Mouse (Mus musculus): Measurements from ENCODE around the gene Gm2a. TPM values are rescaled to one million over a fixed set of nuclear protein-coding genes. Genes with fewer than 3 reads are reported as not detected.
"Not testable (repeated sequence)": the region's sequence is repeated elsewhere in the genome, so short reads cannot be mapped to it uniquely, and the experiment has no call there.

The Gm2a gene
- polyA plus RNA-seq, 1 experiment from 2014 or later = 38.0 TPM

- no peaks in the 10 kb centered on the region for H3K9me3 ChIP-seq (ENCODE audit: low read length)
- H3K36me3 ChIP-seq (ENCODE audit: insufficient read depth, low read length) = no peaks in the 10 kb centered on the region
- no peak overlapping the region for H3K27ac ChIP-seq (ENCODE audit: low read length)
- H3K4me3 ChIP-seq (ENCODE audit: low read length) = no peak overlapping the region
- no peaks in the 10 kb centered on the region for H3K27me3 ChIP-seq (ENCODE audit: insufficient read depth, low read length)
- no peak overlapping the region for H3K9ac ChIP-seq (replicated peaks; ENCODE audit: low read length)
- H3K4me1 ChIP-seq (ENCODE audit: insufficient read depth, low read length) = peaks cover 6% of the 10 kb centered on the region; the same call in 1 of the 2 replicates
- no peak for ATAC-seq (ENCODE audit: low FRiP score, low TSS enrichment)
- WGBS = 82% methylated on average over 7 of the region's 7 CpGs
- H3K4me2 ChIP-seq (replicated peaks; ENCODE audit: low read depth, low read length) = no peak overlapping the region
These were observed 4.8 kb upstream of the Gm2a start for GRCm38 (mm10) chr11:55093096-55093495.

- not testable (repeated sequence) for ATAC-seq (ENCODE audit: low FRiP score, low TSS enrichment); H3K36me3 ChIP-seq (ENCODE audit: insufficient read depth, low read length); H3K4me1 ChIP-seq (ENCODE audit: insufficient read depth, low read length); H3K27me3 ChIP-seq (ENCODE audit: insufficient read depth, low read length); H3K4me2 ChIP-seq (replicated peaks; ENCODE audit: low read depth, low read length); H3K9me3 ChIP-seq (ENCODE audit: low read length); H3K27ac ChIP-seq (ENCODE audit: low read length); H3K9ac ChIP-seq (replicated peaks; ENCODE audit: low read length); H3K4me3 ChIP-seq (ENCODE audit: low read length)
- 86% methylated on average over 4 of the region's 4 CpGs for WGBS
These were observed 1.6 kb upstream of the Gm2a start for GRCm38 (mm10) chr11:55096296-55096695.

GRCm38 (mm10) chr11:55096731-55097462, 1.0 kb upstream of the Gm2a start:
- H3K4me2 ChIP-seq (replicated peaks; ENCODE audit: low read depth, low read length) = peak overlapping the region; percentile 73
- H3K27ac ChIP-seq (ENCODE audit: low read length) = peak overlapping the region; percentile 82
- no peak for ATAC-seq (ENCODE audit: low FRiP score, low TSS enrichment)
- H3K36me3 ChIP-seq (ENCODE audit: insufficient read depth, low read length) = no peaks in the 10 kb centered on the region
- peak overlapping the region; percentile 62 for H3K9ac ChIP-seq (replicated peaks; ENCODE audit: low read length)
- H3K4me1 ChIP-seq (ENCODE audit: insufficient read depth, low read length) = peaks cover 6% of the 10 kb centered on the region; the same call in 1 of the 2 replicates
- WGBS = 34% methylated on average over 11 of the region's 11 CpGs
- no peaks in the 10 kb centered on the region for H3K27me3 ChIP-seq (ENCODE audit: insufficient read depth, low read length)
- peak overlapping the region; percentile 43 for H3K4me3 ChIP-seq (ENCODE audit: low read length)
- no peaks in the 10 kb centered on the region for H3K9me3 ChIP-seq (ENCODE audit: low read length)

GRCm38 (mm10) chr11:55098189-55098915, 437 bp downstream of the Gm2a start:
- no peaks in the 10 kb centered on the region for H3K9me3 ChIP-seq (ENCODE audit: low read length)
- H3K4me2 ChIP-seq (replicated peaks; ENCODE audit: low read depth, low read length) = peak overlapping the region; percentile 73
- ATAC-seq (ENCODE audit: low FRiP score, low TSS enrichment) = peak; percentile 67
- H3K4me3 ChIP-seq (ENCODE audit: low read length) = peak overlapping the region; percentile 53
- peak overlapping the region; percentile 40; the same call in 1 of the 2 replicates for H3K27ac ChIP-seq (ENCODE audit: low read length)
- H3K4me1 ChIP-seq (ENCODE audit: insufficient read depth, low read length) = peaks cover 6% of the 10 kb centered on the region; the same call in 1 of the 2 replicates
- peak overlapping the region; percentile 71 for H3K9ac ChIP-seq (replicated peaks; ENCODE audit: low read length)
- 10% methylated on average over 24 of the region's 24 CpGs for WGBS
- H3K36me3 ChIP-seq (ENCODE audit: insufficient read depth, low read length) = no peaks in the 10 kb centered on the region
- no peaks in the 10 kb centered on the region for H3K27me3 ChIP-seq (ENCODE audit: insufficient read depth, low read length)

GRCm38 (mm10) chr11:55099019-55099771, 1.3 kb downstream of the Gm2a start:
- Histone ChIP-seq H3K27ac (ENCODE audit: low read length) (no peak overlapping the region), H3K36me3 (ENCODE audit: insufficient read depth, low read length) (no peaks in the 10 kb centered on the region), H3K4me2 (replicated peaks; ENCODE audit: low read depth, low read length) (no peak overlapping the region; the same call in 1 of the 2 replicates), H3K9ac (replicated peaks; ENCODE audit: low read length) (no peak overlapping the region), H3K4me3 (ENCODE audit: low read length) (no peak overlapping the region), H3K9me3 (ENCODE audit: low read length) (no peaks in the 10 kb centered on the region), H3K4me1 (ENCODE audit: insufficient read depth, low read length) (peaks cover 10% of the 10 kb centered on the region; the same call in 1 of the 2 replicates), H3K27me3 (ENCODE audit: insufficient read depth, low read length) (no peaks in the 10 kb centered on the region)
- no peak for ATAC-seq (ENCODE audit: low FRiP score, low TSS enrichment)
- 94% methylated on average over 8 of the region's 8 CpGs for WGBS

GRCm38 (mm10) chr11:55099868-55100267, 2.0 kb downstream of the Gm2a start:
- Histone ChIP-seq H3K36me3 (ENCODE audit: insufficient read depth, low read length) (0 out of 2 replicates have a peak, but pooled peaks cover 3% of the 10 kb centered on the region), H3K27ac (ENCODE audit: low read length) (no peak overlapping the region), H3K9ac (replicated peaks; ENCODE audit: low read length) (no peak overlapping the region), H3K9me3 (ENCODE audit: low read length) (no peaks in the 10 kb centered on the region), H3K4me2 (replicated peaks; ENCODE audit: low read depth, low read length) (no peak overlapping the region), H3K4me1 (ENCODE audit: insufficient read depth, low read length) (peaks cover 10% of the 10 kb centered on the region; the same call in 1 of the 2 replicates), H3K27me3 (ENCODE audit: insufficient read depth, low read length) (no peaks in the 10 kb centered on the region), H3K4me3 (ENCODE audit: low read length) (no peak overlapping the region)
- no peak for ATAC-seq (ENCODE audit: low FRiP score, low TSS enrichment)
- WGBS = 62% methylated on average over 4 of the region's 4 CpGs

GRCm38 (mm10) chr11:55102015-55102414, 4.1 kb downstream of the Gm2a start:
- Histone ChIP-seq H3K9ac (replicated peaks; ENCODE audit: low read length) (no peak overlapping the region), H3K36me3 (ENCODE audit: insufficient read depth, low read length) (0 out of 2 replicates have a peak, but pooled peaks cover 4% of the 10 kb centered on the region), H3K27me3 (ENCODE audit: insufficient read depth, low read length) (no peaks in the 10 kb centered on the region), H3K9me3 (ENCODE audit: low read length) (no peaks in the 10 kb centered on the region), H3K27ac (ENCODE audit: low read length) (no peak overlapping the region), H3K4me3 (ENCODE audit: low read length) (no peak overlapping the region), H3K4me1 (ENCODE audit: insufficient read depth, low read length) (peaks cover 8% of the 10 kb centered on the region; the same call in 1 of the 2 replicates), H3K4me2 (replicated peaks; ENCODE audit: low read depth, low read length) (no peak overlapping the region)
- ATAC-seq (ENCODE audit: low FRiP score, low TSS enrichment) = no peak
- 84% methylated on average over 3 of the region's 3 CpGs for WGBS

GRCm38 (mm10) chr11:55103229-55103628, 5.3 kb downstream of the Gm2a start:
- ATAC-seq (ENCODE audit: low FRiP score, low TSS enrichment) = no peak
- no peaks in the 10 kb centered on the region for H3K9me3 ChIP-seq (ENCODE audit: low read length)
- no peak overlapping the region for H3K9ac ChIP-seq (replicated peaks; ENCODE audit: low read length)
- 0 out of 2 replicates have a peak, but pooled peaks cover 5% of the 10 kb centered on the region for H3K4me1 ChIP-seq (ENCODE audit: insufficient read depth, low read length)
- 0 out of 2 replicates have a peak, but pooled peaks cover 4% of the 10 kb centered on the region for H3K36me3 ChIP-seq (ENCODE audit: insufficient read depth, low read length)
- no peaks in the 10 kb centered on the region for H3K27me3 ChIP-seq (ENCODE audit: insufficient read depth, low read length)
- 70% methylated on average over 3 of the region's 3 CpGs for WGBS
- no peak overlapping the region for H3K4me2 ChIP-seq (replicated peaks; ENCODE audit: low read depth, low read length)
- H3K4me3 ChIP-seq (ENCODE audit: low read length) = no peak overlapping the region
- H3K27ac ChIP-seq (ENCODE audit: low read length) = no peak overlapping the region

- Histone ChIP-seq H3K4me3 (ENCODE audit: low read length) (no peak overlapping the region), H3K9me3 (ENCODE audit: low read length) (no peaks in the 10 kb centered on the region), H3K4me2 (replicated peaks; ENCODE audit: low read depth, low read length) (no peak overlapping the region), H3K27me3 (ENCODE audit: insufficient read depth, low read length) (no peaks in the 10 kb centered on the region), H3K36me3 (ENCODE audit: insufficient read depth, low read length) (0 out of 2 replicates have a peak, but pooled peaks cover 4% of the 10 kb centered on the region), H3K4me1 (ENCODE audit: insufficient read depth, low read length) (peaks cover 8% of the 10 kb centered on the region), H3K27ac (ENCODE audit: low read length) (no peak overlapping the region), H3K9ac (replicated peaks; ENCODE audit: low read length) (no peak overlapping the region)
- 62% methylated on average over 4 of the region's 4 CpGs for WGBS
- ATAC-seq (ENCODE audit: low FRiP score, low TSS enrichment) = no peak; the same call in 1 of the 2 replicates
These were observed 7.5 kb downstream of the Gm2a start for GRCm38 (mm10) chr11:55105389-55105788.
